Mouse (Mus musculus): ENCODE results near the gene Map3k3.

Gene Map3k3

DNA sequence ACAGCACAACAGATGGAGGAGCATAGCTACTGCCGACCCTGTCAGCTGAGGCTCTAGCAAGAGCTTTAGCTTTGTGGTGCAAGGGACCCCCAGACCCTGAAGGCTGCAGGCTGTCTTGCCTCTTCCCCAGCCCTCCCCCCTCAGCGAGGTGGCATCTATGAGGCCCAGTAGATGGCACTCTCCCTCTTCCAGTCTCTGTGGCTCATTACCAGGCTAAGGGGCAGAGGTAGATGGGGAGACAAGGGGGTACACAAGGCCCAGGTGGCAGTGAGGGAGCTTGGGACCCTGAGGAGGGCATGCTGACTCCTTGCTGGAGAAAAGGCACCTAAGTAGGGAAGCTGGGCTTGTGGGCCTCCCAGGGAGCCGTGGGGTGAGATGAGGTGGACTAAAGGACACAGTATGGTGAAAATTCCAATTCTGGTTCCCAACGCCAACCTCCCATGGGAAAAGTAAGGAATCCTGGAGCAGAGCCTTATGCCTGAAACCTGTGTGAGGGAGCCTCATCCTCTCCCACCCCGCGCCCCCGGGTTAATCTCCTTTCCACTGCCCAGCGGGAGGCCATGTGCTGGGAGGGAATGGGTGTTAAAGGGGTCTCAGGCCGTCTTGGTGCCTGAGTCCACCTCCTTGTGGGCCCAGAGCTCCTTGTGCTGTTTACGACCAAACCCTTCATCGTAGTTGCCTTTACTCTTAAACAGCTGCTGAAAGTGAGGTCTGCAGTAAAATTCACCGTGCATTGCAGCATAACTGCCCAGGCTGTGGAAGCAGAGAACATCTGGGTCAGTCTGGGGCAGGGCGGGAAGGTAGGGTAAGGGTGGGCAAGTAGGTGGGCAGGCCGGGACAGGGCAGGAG lies 73.9 kb downstream of the Map3k3 start:
- DNase-seq (ENCODE audit: low read depth, low spot score), result peak; percentile 14

DNA sequence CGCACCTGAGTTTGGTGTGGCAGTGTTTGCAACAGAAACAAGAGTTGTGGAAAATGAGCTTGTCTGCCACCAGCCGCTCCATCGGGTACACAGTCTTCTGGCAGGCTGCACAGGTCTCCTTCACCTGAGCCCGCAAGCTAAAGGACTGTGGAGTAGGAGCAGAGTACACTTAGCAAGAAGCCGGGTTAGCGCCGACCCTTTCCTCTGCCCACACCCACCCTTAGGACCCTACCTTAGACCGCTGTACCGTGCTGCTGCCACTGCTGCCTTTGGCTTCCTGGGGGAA lies 74.5 kb downstream of the Map3k3 start:
- no peak for DNase-seq (ENCODE audit: low read depth, low spot score)

DNA sequence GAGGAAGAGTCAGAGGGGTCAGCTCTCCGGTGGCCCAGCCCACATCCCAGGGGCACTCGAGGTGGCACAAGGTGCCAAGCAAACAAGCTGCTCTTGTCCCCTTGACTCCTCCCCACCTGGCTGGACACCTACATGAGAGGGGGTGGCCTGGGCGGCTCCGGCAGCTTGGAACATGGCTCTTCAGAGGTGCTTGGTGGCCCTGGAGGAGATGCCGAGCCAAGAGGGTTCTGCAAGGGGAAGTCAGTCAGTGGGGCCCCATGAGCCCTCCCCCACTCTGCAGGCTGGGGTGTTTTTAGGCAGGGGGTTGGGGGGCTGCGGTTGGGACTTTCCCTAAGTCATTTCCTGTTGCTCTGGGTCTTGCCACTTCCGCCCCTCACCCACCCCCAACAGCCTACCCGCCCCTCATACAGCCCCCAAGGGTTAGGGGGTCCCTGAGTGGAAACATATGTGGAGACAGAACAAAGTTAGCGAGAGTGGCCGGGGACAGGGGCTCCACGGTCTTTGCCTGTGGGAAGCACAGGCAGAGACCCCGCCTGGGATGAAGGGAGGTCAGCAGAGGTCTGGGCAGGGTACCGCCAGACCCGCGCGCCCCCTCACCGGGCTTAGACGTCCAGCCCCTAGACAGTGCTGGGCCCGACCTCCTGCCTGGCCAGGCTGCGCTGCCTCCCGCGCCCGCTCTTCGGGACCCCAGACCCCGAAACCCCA lies 75.0 kb downstream of the Map3k3 start:
- peak; percentile 61 for DNase-seq (ENCODE audit: low read depth, low spot score)

DNA sequence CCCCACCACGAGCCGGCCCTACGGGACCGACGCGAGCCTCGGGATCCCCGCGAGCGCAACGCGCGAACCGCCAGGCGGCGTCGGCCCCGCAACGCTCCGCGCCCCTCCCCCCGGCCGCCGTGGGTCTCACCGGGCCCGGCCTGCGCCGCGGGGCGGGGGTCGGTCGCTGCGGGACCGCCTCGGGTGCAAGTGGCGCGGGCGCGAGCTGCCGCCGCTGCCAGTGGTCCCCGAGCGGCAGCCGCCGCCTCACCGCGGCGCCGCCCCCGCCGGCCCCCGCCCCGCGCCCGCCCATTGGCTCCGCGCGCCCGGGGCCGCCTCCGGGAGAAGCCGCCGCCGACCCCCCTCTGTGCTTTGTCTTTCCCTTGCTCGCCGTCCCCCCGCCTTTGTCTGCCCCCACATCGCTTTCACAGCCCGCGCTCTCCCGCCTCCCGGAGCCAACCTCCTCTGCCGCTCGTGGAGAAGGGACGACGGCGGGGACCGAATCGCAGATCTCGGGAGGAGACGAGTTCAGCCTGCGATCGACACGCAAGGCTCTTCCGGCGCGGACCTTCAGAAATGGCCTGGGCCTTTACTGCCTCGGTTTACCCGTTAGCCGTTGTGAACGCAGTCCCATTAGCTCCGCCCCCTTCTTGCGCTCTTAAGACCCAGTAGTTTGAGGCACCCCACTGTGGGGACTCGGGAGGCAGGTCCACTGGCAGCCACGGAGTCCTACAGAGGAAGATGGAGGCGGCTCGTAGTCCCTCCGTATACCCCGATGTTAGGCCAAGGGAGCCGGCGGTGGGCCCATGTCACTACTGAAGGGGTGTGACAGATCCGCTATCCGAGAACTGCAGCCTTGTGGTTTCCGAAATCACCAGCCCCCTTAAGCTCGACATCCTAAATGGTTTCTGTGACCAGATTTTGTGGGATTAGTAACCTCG lies 75.8 kb downstream of the Map3k3 start:
- peak; percentile 81 for DNase-seq (ENCODE audit: low read depth, low spot score)

DNA sequence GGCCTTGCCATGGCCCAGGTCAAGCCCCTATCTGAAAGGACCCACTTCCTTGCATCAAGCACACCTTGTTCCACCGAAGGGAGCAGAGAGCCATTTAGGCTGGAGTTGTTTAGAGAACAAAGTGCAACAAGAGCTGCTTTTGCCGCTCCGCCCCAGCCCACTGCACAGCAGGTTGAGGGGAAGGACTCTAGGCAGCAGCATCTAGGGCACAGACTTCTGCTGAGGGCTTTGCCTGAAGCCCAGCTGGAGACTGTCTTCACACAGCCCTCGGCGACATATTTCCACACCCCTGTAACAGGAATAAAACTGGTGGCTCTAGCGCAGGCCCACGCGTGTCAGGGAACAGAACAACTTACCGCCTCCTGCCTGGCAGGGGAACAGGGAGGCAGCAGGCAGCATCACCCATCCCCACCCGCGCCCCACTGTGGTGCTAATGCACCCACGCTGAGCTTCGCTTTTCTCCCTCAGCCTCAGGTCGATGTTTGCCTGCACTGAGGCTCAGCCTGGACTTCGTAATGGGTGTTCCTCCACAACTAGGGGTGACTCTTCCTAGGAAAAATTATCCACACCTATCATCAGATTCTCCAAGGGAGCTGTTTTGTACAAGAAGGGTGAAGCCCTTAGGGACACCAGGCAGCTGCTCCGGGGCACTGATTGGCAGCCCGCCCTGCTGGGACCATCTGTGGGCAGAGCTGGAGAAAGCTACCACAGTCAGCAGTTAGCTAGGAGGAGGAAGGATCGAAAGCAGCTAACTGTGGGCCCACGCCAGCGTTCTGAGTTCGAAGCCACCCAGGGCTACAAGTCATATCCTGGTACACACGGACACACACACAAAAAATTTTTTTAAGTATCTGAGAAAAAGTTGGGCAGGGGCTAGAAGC lies 76.7 kb downstream of the Map3k3 start, which contains the start of the genes Gm10840 and Limd2:
Gene Gm10840 (plus strand): TSS at position 10 of the 881 bp plus-strand sequence.
Gene Limd2 (minus strand): TSS at position 20 of the 881 bp plus-strand sequence.
- DNase-seq (ENCODE audit: low read depth, low spot score), result peak; percentile 32

DNA sequence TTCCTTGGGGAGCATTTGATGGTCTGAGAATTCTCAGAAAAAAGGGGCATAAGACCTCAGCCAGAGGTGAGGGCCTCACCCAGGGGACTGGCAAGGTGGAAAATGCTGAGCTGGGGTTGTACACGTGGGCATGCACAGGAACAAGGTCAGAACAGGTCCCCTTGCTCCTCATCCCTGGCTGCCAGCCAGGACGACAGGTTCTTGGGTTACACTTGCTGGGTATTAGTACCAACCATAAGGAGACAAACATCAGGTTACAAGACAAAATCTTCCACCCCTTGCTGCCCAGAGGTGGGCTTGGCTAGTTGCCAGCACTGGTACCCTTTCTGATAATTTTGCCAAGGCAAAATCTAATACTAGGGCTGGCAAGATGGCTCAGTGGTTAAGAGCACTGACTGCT lies 77.8 kb downstream of the Map3k3 start:
- DNase-seq (ENCODE audit: low read depth, low spot score), result no peak

DNA sequence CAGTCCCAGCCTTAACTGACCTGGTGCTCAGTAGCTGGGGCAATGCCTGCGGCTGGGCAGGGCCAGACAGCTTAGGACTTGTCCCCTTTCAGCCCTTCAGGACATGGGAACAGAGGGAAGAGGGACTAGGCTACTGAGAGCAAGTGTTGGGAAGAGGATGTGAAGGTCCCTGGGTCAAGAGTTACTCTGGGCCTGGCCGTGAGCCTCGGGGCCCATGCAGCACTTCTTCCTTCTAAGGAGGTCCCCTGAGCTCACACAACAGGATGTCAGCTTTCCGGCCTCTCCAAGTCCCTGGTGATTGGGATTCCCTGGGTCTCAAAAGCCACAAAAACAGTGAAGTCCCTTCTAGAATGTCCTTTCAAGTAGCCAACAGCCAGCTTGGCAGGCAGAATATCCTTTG lies 79.1 kb downstream of the Map3k3 start:
- no peak for DNase-seq (ENCODE audit: low read depth, low spot score)

DNA sequence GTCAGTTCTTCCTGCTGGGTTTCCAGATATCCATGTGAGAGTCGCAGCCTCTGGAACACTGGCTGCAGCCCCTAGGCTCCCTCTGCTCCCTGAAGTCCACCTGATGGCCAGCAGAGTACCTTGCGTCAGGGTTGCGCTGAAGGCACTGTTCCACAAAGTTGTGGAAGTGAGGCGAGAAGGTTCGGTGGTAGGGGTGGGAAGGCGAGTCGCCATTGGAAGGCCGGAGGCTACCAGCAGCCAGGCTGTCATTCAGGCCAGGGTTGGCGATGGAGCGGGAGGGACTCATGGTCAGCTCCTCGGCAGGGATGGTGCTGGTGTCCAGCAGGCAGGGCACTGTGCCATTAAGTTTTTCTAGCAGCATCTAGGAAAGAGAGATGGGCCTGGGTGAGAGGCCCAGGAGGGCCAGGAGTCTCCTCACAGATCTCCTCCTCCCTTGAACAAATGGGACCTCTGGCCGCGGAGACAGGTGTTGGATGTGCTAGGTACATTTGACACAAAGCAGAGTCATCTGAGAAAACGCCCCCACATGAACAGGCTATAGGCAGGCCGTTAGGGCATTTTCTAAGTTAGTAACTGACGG lies 80.3 kb downstream of the Map3k3 start:
- DNase-seq (ENCODE audit: low read depth, low spot score), result no peak

DNA sequence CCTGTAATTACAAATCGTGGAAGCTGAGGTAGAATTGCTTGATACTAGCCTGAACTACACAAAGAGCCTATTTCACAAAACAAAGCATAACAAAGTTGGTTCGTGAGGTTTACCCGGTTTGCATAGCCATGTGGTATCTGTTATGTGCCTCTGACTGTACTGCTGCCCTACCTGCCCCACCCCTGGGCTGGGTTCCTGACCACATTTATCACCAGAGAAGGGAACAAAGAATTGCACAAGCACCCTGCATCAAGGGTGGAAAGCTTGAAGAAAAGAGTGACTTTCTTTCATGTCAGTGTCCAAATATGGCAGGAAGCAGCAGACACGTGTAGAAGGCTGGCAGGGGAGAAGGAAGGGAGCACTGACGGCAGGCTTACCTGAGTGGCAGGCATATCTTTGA lies 83.0 kb downstream of the Map3k3 start:
- DNase-seq (ENCODE audit: low read depth, low spot score), result no peak

DNA sequence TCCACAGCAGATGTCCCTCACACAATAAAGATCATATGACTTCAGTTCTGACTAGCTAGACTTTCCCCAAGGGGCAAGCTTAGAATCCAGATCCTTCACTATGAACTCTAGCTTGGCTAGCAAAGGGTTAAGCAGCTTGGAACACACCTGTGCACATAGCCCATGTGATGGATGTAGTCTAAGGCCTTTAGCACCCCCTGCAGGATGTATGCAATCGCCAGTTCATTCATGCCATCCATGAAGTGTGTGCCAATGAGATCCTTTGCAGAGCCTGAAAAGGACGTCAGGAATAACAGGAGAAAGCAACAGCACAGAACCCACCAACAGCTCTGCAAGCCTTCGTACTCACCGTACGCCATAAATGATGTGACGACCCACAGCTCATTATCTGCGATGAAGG lies 86.4 kb downstream of the Map3k3 start:
- DNase-seq (ENCODE audit: low read depth, low spot score), result no peak

DNA sequence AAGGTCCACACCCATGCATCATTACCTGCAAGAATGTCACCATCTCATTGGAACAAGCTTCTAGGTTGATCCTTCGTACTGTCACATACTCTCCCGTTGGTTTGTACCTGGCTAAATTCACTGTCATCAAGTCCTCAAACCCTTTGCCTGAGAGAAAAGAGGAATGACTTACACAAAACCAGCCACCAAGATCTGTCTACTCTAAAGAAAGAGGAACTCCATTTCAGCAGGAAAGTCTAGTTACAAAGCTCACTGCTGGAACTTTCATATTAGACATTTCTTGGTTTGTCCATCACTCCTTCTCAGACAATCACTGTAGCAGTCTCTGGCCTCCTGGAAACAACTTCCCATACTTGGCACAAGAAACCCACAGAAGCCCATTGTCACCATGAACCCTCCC lies 88.8 kb downstream of the Map3k3 start:
- no peak for DNase-seq (ENCODE audit: low read depth, low spot score)

DNA sequence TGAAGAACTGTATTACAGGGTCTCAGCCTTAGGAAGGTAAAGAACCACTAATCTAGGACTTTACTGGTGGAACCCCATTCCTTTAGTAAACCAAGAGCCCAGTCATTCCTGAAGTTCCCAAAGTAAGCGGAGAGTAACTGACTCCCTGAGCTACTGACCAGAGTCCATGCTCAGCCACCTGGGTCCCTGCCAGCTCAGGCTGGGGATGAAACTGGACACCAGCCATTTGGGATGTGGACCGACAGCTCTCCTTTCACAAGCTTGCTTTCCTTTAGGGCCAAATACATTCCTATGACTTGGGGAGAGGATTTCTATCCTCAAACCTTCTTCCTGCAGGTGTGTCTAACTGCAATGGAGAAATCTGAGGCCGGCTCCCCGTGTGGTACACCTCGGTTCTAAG lies 90.0 kb downstream of the Map3k3 start:
- DNase-seq (ENCODE audit: low read depth, low spot score), result no peak

DNA sequence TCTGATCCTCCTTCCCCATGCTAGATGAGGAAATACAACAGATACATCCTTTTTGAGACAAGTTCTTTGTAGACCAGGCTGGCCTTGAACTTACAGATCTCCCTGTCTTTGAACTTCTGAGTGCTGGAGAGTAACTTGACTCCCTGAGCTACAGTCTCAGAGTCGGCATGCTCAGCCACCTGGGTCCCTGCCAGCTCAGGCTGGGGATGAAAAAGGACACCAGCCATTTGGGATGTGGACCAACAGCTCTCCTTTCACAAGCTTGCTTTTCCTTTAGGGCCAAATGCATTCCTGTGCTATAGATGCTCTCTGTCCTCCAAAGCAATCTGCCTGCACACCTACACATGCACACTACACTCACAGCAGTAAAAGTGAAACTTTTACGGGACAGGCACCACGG lies 90.7 kb downstream of the Map3k3 start:
- DNase-seq (ENCODE audit: low read depth, low spot score), result no peak

DNA sequence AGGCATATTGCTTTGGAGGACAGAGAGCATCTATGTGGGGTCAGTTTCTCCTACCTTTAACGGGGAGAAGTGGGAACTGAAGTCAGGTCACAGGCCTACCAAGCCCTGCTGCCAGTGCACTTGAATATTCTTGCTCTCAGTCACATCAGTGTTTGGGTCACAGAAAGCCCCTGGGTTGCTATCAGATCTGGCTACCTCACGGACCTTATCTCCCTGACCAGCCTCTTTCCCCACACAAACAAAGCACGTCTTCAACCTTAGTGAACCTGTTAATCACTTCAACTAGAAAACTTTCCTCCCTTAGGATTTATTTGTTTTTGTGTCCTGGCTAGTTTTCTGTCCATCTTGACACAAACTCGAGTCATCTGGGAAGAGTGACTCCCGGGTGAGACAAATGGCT lies 92.0 kb downstream of the Map3k3 start:
- no peak for DNase-seq (ENCODE audit: low read depth, low spot score)

DNA sequence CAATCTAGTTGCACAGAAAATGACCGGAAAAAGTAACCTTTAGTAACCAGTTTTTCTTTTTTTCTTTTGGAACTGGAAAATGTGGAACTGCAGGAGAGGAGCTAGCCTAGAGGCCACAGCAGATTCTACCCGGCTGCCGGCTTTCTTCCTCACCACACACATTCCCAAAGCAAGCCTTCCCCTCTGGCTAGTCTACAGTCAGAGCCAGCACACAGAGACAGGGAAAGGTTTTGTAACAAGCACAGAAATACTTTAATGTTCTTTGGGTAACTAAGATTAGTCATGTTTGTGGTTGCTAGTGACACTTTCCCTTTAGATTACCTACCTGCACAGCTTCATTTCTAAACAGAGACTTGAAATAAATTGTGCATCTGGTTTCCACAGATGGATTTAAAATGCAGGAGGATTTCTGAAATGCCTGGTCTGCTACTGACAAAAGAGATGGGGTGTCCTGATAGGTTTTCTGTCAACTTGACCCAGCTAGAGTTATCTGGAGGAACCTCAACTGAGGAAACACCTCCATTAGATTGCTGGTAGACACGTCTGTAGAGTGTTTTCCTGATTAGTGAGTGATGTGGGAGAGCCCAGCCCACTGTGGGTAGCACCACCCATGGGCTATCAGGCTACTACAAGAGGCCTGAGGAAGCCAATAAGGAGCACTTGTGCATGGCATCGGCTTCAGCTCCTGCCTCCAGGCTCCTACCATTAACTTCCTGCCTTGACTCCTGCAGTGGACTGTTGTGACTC lies 93.8 kb downstream of the Map3k3 start:
- DNase-seq (ENCODE audit: low read depth, low spot score), result no peak

DNA sequence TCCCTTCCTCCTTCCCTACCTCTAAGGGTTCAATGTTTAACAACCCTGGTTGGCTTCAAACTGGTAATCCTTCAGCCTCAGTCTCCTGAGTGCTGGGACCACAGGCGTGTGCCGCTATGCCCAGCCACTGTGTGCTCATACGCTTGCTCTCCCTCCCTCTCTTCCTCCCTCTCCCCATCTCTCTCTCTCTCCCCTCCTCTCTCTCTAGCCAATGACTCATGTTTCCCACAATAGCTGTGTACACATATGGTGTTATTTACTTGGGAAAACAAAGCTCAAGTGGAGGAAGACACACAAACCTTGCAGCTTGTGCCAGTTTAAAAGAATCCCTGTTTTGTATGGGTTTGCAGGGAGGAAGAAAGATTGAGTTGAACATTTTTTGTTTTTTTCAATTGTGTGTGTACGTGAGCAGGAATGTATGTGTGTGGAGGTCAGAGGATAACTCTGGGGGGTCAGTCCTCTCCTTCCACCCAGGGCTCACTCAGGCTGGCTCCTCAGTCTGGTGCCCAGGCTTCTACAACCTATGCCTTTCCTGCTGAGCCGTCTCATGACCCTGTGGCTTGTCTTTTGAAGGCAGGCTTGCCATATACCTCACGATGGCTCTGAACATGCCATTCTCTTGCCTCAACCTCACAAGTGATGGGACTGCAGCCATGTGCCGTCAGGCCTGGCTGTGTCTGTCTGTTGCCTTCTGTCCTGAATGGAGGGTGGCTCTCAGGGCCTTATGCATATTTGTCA lies 95.5 kb downstream of the Map3k3 start:
- DNase-seq (ENCODE audit: low read depth, low spot score), result no peak

DNA sequence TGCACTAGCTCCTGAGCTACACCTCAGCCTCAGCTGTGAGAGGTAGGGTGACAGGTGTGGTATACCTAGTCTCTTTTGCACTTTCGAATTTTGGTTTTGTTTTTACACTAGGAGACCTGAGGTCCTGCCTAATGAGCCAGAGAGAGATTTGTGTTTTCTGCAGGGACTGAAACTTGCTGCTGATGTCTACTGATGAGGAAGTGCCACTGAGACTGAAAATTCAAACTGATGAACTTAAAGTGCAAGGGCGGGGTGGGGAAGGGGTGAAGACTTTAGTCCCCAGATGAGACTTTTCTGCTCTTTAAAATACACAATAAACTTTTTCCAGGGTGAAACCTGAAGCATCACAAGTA lies 96.0 kb downstream of the Map3k3 start:
- no peak for DNase-seq (ENCODE audit: low read depth, low spot score)

DNA sequence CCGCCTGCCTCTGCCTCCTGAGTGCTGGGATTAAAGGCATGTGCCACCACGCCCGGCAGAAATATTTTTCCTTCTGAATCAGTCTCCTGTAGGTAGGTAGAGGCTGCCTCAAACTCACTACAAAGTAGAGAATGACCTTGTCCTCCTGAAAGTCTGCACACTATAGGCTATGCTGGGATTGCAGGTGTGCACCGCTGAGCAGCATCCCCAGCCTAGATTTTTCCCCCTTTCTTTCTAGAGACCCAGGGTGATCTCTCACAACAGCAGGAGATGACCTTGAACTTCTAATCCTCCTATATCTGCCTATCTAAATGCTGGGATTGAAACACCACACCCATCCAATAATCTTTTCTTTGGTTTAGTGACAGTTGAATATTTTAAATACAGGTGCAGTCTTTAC lies 102.9 kb downstream of the Map3k3 start:
- no peak for DNase-seq (ENCODE audit: low read depth, low spot score)

DNA sequence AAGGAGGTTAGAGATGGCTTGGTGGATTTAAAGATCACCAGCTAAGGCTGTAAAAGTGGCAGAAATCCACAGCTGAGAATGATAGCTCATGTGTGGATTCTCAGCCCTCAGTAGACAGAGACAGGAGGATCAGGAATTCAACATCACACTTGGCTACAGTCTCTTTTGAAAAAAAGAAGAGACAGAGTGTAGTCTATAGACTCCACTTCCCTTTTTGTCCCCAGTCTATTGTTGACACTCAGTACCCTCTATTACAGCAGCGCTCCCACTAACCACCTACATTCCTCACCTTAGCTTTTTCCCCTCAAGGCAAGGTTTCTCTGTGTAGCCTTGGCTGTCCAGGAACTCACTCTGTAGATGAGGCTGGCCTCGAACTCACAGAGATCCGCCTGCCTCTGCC lies 107.3 kb downstream of the Map3k3 start:
- DNase-seq (ENCODE audit: low read depth, low spot score), result no peak

DNA sequence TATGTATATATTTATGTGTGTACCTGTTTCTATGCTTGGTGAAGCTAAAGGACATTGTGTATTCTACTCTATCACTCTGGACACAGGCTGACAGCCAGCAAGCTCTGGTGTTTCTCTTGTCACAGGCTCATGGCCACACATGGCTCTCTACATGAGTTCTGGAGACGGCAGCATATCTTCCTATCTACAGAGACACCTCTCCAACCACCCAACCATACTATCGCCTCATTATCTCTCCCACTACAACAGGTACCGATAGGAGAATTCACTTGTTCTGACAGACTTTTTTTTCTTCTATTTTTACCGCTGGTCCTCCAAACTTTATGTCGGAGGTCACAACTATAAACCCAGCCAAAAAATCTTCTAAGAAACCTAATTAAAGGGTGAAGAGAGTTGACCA lies 107.8 kb downstream of the Map3k3 start:
- no peak for DNase-seq (ENCODE audit: low read depth, low spot score)

Data from mesoderm, embryonic 11.5 days (tissue).